Mouse (Mus musculus) ES-E14 (cell line): ENCODE data around the gene Dnaic2.

Experiments
- CHD2 ChIP-seq: IDR thresholded peaks from 2 replicates; pipeline ENCODE4 v1.6.1; 2014; ENCODE audit warnings: mild to moderate bottlenecking, low read depth, low read length, inconsistent platforms
- MAFK ChIP-seq: IDR thresholded peaks from 2 replicates; pipeline ENCODE4 v1.6.1; 2014; ENCODE audit warnings: mild to moderate bottlenecking, low read depth, low read length, inconsistent platforms; ENCODE audit not compliant: insufficient read depth
- ZC3H11A ChIP-seq: IDR thresholded peaks from 2 replicates; pipeline ENCODE4 v1.6.1; 2012; ENCODE audit warnings: low read depth, mild to moderate bottlenecking, inconsistent platforms, low read length, borderline replicate concordance
- ZNF384 ChIP-seq: IDR thresholded peaks from 2 replicates; pipeline ENCODE4 v1.6.1; 2012; ENCODE audit warnings: low read depth, low read length, inconsistent platforms

DNA sequence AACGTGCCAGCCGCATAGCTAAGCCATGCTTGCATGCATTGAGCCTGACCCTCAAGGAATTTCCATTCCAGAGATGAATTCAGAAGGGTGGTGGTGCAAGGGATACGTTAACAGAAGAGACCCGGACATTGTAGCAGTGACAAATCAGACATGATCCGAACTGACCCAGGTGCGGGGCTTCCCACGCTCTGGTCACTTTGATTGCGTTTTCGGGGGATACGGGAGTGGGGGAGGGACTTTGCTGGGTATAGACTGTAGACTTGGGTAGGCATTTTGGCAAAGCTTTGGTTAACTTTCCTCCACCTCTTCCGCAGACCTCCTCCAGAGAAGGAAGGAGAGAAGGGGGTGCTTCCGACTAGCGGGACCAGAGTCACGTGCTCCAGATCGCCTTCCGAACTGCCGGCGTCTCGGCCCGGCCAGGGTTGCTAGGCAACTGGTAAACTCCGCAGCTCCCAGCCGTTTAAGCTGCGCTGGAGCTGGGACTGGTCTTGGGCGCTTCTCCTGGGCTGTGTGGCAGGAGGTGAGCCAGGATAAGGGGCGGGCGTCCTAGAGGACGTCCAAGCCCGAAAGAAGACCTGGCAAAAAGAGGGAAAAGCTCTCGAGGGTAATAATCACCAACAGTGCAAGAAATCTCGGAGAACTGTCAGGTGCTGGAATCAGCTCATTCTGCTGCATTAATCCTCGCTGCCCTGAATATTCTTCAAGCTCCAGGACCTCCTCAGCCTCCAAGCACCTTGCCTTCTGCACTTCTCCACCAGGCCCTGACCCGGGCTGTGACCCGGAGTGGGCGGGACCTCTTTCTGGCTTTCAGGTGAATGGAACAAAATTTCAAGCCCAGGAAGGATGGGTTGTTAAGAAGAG is at the start of gene Dnaic2:
- TF ChIP-seq CHD2 (no peak), ZC3H11A (no peak), MAFK (no peak), ZNF384 (no peak)
